Mouse (Mus musculus): ENCODE results near the gene Ctnnbl1. TPM values are rescaled to one million over a fixed set of nuclear protein-coding genes. Genes with fewer than 3 reads are reported as not detected.

Gene Ctnnbl1
- polyA plus RNA-seq, 1 experiment from 2014 or later = 46.3 TPM

- TF ChIP-seq CTCF (IDR thresholded peaks at IDR 0.05; ENCODE audit: low read depth) = no peak
- ATAC-seq (replicated peaks; ENCODE audit: low FRiP score, low read depth) = no peak
Observed at GRCm38 (mm10) chr2:157897131-157897530, 159.9 kb downstream of the Ctnnbl1 start.

GRCm38 (mm10) chr2:157913204-157913636 is 176.0 kb downstream of the Ctnnbl1 start:
- Histone ChIP-seq H3K4me1 (replicated peaks; ENCODE audit: insufficient read depth, low read length) (peaks cover 8% of the 10 kb centered on the region; the same call in 1 of the 2 replicates), H3K9ac (ENCODE audit: low read depth, low read length) (no peak overlapping the region), H3K4me2 (ENCODE audit: low read length) (no peak overlapping the region), H3K4me3 (replicated peaks; ENCODE audit: low read depth, low read length) (no peak overlapping the region), H3K27ac (no peak overlapping the region), H3K27me3 (ENCODE audit: insufficient read depth, low read length) (peaks cover 22% of the 10 kb centered on the region), H3K9me3 (replicated peaks; ENCODE audit: low read length) (no peaks in the 10 kb centered on the region), H3K36me3 (ENCODE audit: insufficient read depth, low read length) (no peaks in the 10 kb centered on the region)
- WGBS = under 1% methylated on average over 16 of the region's 16 CpGs
- TF ChIP-seq CTCF (IDR thresholded peaks at IDR 0.05; ENCODE audit: low read depth) = no peak
- ATAC-seq (replicated peaks; ENCODE audit: low FRiP score, low read depth) (peak; percentile 75; the same call in 1 of the 2 replicates), DNase-seq (ENCODE audit: low spot score) (peak; percentile 93)

More at GRCm38 (mm10) chr2:157897131-157897530, 159.9 kb downstream of the Ctnnbl1 start:
- Histone ChIP-seq H3K27me3 (ENCODE audit: insufficient read depth, low read length) (no peaks in the 10 kb centered on the region), H3K9ac (ENCODE audit: low read depth, low read length) (no peak overlapping the region), H3K9me3 (replicated peaks; ENCODE audit: low read length) (no peaks in the 10 kb centered on the region), H3K4me1 (replicated peaks; ENCODE audit: insufficient read depth, low read length) (no peaks in the 10 kb centered on the region), H3K4me2 (ENCODE audit: low read length) (no peak overlapping the region), H3K36me3 (ENCODE audit: insufficient read depth, low read length) (no peaks in the 10 kb centered on the region), H3K27ac (no peak overlapping the region), H3K4me3 (replicated peaks; ENCODE audit: low read depth, low read length) (no peak overlapping the region)
- no peak for DNase-seq (ENCODE audit: low spot score)
- WGBS = 73% methylated on average over 4 of the region's 4 CpGs

- Histone ChIP-seq H3K27ac (no peak overlapping the region), H3K9ac (ENCODE audit: low read depth, low read length) (no peak overlapping the region), H3K4me1 (replicated peaks; ENCODE audit: insufficient read depth, low read length) (peaks cover 8% of the 10 kb centered on the region; the same call in 1 of the 2 replicates), H3K27me3 (ENCODE audit: insufficient read depth, low read length) (peaks cover 22% of the 10 kb centered on the region), H3K4me2 (ENCODE audit: low read length) (no peak overlapping the region), H3K4me3 (replicated peaks; ENCODE audit: low read depth, low read length) (no peak overlapping the region), H3K9me3 (replicated peaks; ENCODE audit: low read length) (no peaks in the 10 kb centered on the region), H3K36me3 (ENCODE audit: insufficient read depth, low read length) (no peaks in the 10 kb centered on the region)
- 0% methylated on average over 4 of the region's 4 CpGs for WGBS
- DNase-seq (ENCODE audit: low spot score) (no peak), ATAC-seq (replicated peaks; ENCODE audit: low FRiP score, low read depth) (no peak; the same call in 1 of the 2 replicates)
- TF ChIP-seq CTCF (IDR thresholded peaks at IDR 0.05; ENCODE audit: low read depth) = 0 out of 2 replicates have a peak, but pooled peaks have one; percentile 13
Observed at GRCm38 (mm10) chr2:157913705-157914104, 176.5 kb downstream of the Ctnnbl1 start.

- Histone ChIP-seq H3K4me2 (ENCODE audit: low read length) (peak within 1 kb of the TSS; percentile 54), H3K36me3 (ENCODE audit: insufficient read depth, low read length) (no peaks in the 10 kb centered on the region), H3K27ac (no peak within 1 kb of the TSS), H3K4me3 (replicated peaks; ENCODE audit: low read depth, low read length) (peak within 1 kb of the TSS; percentile 22), H3K4me1 (replicated peaks; ENCODE audit: insufficient read depth, low read length) (peaks cover 8% of the 10 kb centered on the region; the same call in 1 of the 2 replicates), H3K9ac (ENCODE audit: low read depth, low read length) (no peak within 1 kb of the TSS), H3K27me3 (ENCODE audit: insufficient read depth, low read length) (peaks cover 22% of the 10 kb centered on the region), H3K9me3 (replicated peaks; ENCODE audit: low read length) (no peaks in the 10 kb centered on the region)
- DNase-seq (ENCODE audit: low spot score) (no peak), ATAC-seq (replicated peaks; ENCODE audit: low FRiP score, low read depth) (no peak)
- TF ChIP-seq CTCF (IDR thresholded peaks at IDR 0.05; ENCODE audit: low read depth) = no peak
- 4% methylated on average over 57 of the region's 62 CpGs for WGBS
Observed at GRCm38 (mm10) chr2:157914105-157914764, 177.0 kb downstream of the Ctnnbl1 start, which contains the start of gene Vstm2l. Gene Vstm2l (plus strand): TSS chr2:157914653.

GRCm38 (mm10) chr2:157914889-157915517 is 177.8 kb downstream of the Ctnnbl1 start:
- H3K27ac ChIP-seq = no peak overlapping the region
- peak; percentile 5; the same call in 1 of the 2 replicates for TF ChIP-seq CTCF (IDR thresholded peaks at IDR 0.05; ENCODE audit: low read depth)
- peak overlapping the region; percentile 22 for H3K4me3 ChIP-seq (replicated peaks; ENCODE audit: low read depth, low read length)
- H3K4me2 ChIP-seq (ENCODE audit: low read length) = peak overlapping the region; percentile 54
- H3K9me3 ChIP-seq (replicated peaks; ENCODE audit: low read length) = no peaks in the 10 kb centered on the region
- H3K36me3 ChIP-seq (ENCODE audit: insufficient read depth, low read length) = no peaks in the 10 kb centered on the region
- WGBS = 43% methylated on average over 41 of the region's 43 CpGs
- ATAC-seq (replicated peaks; ENCODE audit: low FRiP score, low read depth) (no peak), DNase-seq (ENCODE audit: low spot score) (no peak)
- no peak overlapping the region for H3K9ac ChIP-seq (ENCODE audit: low read depth, low read length)
- H3K27me3 ChIP-seq (ENCODE audit: insufficient read depth, low read length) = peaks cover 22% of the 10 kb centered on the region
- H3K4me1 ChIP-seq (replicated peaks; ENCODE audit: insufficient read depth, low read length) = peaks cover 8% of the 10 kb centered on the region; the same call in 1 of the 2 replicates

GRCm38 (mm10) chr2:157918529-157918928 is 181.3 kb downstream of the Ctnnbl1 start:
- no peak overlapping the region for H3K27ac ChIP-seq
- no peak overlapping the region for H3K9ac ChIP-seq (ENCODE audit: low read depth, low read length)
- ATAC-seq (replicated peaks; ENCODE audit: low FRiP score, low read depth) (no peak), DNase-seq (ENCODE audit: low spot score) (no peak)
- H3K27me3 ChIP-seq (ENCODE audit: insufficient read depth, low read length) = peaks cover 22% of the 10 kb centered on the region
- no peak overlapping the region for H3K4me3 ChIP-seq (replicated peaks; ENCODE audit: low read depth, low read length)
- no peaks in the 10 kb centered on the region for H3K9me3 ChIP-seq (replicated peaks; ENCODE audit: low read length)
- no peak for TF ChIP-seq CTCF (IDR thresholded peaks at IDR 0.05; ENCODE audit: low read depth)
- H3K4me1 ChIP-seq (replicated peaks; ENCODE audit: insufficient read depth, low read length) = peaks cover 8% of the 10 kb centered on the region; the same call in 1 of the 2 replicates
- no peak overlapping the region for H3K4me2 ChIP-seq (ENCODE audit: low read length)
- H3K36me3 ChIP-seq (ENCODE audit: insufficient read depth, low read length) = no peaks in the 10 kb centered on the region
- 10% methylated on average over 10 of the region's 10 CpGs for WGBS

Data from kidney, postnatal 0 days (tissue).